Mouse (Mus musculus): Measurements from ENCODE around the gene Selenbp1. TPM values are rescaled to one million over a fixed set of nuclear protein-coding genes. Genes with fewer than 3 reads are reported as not detected.
"Not testable (repeated sequence)": the region's sequence is repeated elsewhere in the genome, so short reads cannot be mapped to it uniquely, and the experiment has no call there.

Gene Selenbp1
- 10 to 100 TPM; 53.7 to 58.5 TPM for total RNA-seq (2021)

GRCm38 (mm10) chr3:94932809-94933564 is at the start of gene Selenbp1:
Selenbp1 (plus strand) TSS chr3:94933056.
- DNase-seq = peak; percentile 94 to 95
- intact Hi-C loops (cut with DNase I) = no loop called here

GRCm38 (mm10) chr3:94886316-94887224 is 46.3 kb upstream of the Selenbp1 start, which contains the start of gene Psmb4:
Psmb4 (minus strand) TSS chr3:94886961.
- DNase-seq = peak; percentile 91 to 94
- intact Hi-C loops (cut with DNase I) = loop anchor here (5.0 kb wide), 1 partner anchor 111 kb away; no protein-coding TSS in a partner anchor

- DNase-seq = peak; percentile 42 to 61
- intact Hi-C loops (cut with DNase I) = loop anchor here (2.0 to 5.0 kb wide), 2 partner anchors 14 to 109 kb away; no protein-coding TSS in a partner anchor
These were observed 44.3 kb upstream of the Selenbp1 start for GRCm38 (mm10) chr3:94888595-94888994.

GRCm38 (mm10) chr3:94894076-94894475 is 38.8 kb upstream of the Selenbp1 start:
- intact Hi-C loops (cut with DNase I) = no loop called here
- no peak for DNase-seq

DNA sequence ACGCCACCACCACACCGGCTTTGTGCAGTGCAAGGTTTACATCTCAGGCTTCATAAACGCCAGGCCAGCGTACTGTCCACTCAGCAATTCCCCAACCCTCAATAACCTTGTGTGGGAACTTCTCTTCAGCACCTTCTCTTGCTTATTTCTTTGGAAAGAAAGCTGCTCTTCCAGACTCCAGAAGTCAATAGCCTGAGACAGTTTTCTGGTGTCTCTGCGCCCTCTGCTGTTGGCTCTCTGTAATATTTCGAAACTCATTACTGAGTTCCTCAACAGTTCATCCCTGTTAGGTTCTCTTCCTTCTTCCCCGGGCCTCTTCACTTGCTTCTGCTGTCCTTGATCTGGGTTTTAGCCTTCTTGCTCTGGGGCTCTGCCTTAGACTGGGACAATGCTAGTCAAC is 30.1 kb upstream of the Selenbp1 start:
- peak; percentile 65 to 76 for DNase-seq
- intact Hi-C loops (cut with DNase I) = loop anchor here (1.0 to 10.0 kb wide), 4 partner anchors 14 to 445 kb away; no protein-coding TSS in a partner anchor

DNA sequence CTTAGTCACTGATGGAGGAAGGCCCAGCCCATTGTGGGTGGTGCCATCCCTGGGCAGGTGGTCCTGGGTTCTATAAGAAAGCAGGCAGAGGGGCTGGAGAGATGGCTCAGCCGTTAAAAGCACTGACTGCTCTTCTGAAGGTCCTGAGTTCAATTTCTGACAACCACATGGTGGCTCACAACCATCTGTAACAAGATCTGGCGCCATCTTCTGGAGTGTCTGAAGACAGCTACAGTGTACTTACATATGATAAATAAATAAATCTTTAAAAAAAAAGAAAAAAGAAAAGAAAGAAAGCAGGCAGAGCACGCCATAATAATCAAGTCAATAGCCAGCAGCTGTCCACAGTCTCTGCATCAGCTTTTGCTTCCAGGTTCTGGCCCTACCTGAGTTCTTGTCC is 28.1 kb upstream of the Selenbp1 start:
- DNase-seq = not testable (repeated sequence)
- intact Hi-C loops (cut with DNase I) = loop anchor here (5.0 to 10.0 kb wide), 2 partner anchors 290 to 447 kb away; no protein-coding TSS in a partner anchor

DNA sequence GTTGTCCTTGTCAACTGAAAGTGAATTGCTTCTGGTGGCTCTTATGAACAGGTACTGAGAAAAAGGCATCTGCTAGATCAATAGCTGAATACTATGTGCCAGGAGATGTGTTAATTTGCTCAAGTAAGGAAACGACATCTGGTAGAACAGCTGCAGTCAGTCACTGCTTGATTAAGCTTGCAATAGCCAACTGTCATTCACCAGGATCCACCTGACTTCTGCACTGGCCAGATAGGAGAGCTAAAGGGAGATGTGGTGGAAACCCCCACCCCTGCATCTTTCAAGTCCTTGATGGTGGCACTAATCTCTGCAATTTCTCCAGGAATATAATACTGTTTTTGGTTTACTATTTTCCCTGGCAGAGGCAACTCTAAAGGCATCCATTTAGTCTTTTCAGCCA is 26.4 kb upstream of the Selenbp1 start:
- no peak for DNase-seq
- intact Hi-C loops (cut with DNase I) = loop anchor here (10.0 kb wide), 1 partner anchor 292 kb away; no protein-coding TSS in a partner anchor

DNA sequence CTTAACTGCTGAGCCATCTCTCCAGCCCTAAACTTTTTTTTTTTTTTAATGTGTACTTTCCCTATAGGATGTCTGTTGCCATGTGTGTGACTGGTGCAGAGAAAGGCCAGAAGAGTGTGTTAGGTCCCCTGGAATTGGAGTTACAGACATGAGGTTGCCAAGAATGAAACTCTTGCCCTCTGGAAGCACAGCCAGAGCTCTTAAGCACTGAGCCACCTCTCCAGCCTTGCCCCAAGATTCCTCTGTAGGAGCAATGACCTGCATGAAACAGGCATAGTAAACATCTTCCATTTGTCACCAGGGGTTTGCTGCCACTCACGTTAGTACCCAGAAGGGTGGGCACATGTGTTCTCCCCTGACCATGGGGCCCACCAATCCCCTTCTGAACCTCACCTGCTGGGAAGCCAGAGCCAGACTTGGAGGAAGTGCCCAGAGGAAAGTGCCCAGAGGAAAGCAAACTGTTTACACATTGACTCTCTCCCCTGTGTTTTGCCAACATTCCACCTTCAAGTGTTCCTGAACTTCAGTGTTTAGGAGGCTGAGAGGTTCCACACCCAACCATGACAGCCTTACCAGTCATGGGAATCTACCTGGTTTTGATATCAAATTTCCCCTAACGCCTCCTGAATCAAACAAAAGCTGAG is 21.7 kb upstream of the Selenbp1 start:
- intact Hi-C loops (cut with DNase I) = no loop called here

GRCm38 (mm10) chr3:94913801-94914200 is 19.1 kb upstream of the Selenbp1 start:
- intact Hi-C loops (cut with DNase I) = no loop called here
- no peak for DNase-seq

More for the DNA sequence above, 21.7 kb upstream of the Selenbp1 start:
- DNase-seq = no peak

DNA sequence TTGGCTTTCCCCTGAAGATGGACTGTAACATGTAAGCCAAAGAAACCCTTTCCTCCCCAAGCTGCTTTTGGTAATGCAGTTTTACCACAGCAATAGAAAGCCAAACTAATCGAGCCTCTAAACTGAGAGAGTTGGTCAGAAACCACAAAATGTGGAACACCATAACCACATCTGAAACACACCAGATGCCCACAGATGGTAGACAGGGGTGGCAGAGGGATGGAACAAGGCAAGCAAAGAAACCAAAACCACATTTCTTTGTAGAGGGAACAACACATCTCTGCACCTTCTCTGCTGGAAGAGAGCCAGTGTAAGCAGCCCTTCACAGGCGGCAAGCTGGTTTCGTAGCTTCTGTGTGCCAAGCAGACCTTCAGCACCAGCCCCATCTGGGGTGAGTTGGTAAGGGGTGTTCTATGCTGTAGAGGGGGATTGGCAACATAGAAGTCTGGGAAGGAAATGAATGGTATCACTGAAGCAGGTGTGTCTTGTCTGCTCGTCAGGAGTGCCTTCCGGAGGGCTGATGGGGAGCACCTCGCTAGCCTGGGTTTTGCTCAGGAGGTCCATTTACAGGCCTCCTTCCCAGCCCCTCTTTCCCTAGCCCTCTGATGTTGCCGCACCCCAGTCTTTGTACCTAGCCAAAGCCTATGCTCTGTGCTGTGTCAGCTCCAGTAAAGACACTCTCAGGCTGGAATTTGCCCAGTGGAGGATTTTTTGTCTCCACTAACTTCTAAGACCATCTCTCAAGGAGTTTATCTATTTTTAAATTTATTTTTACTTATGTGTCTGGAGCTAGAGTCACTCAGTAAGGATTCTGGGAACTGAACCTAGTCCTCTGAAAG is 16.7 kb upstream of the Selenbp1 start:
- DNase-seq = no peak
- intact Hi-C loops (cut with DNase I) = no loop called here

- intact Hi-C loops (cut with DNase I) = no loop called here
- no peak for DNase-seq
These were observed 15.0 kb upstream of the Selenbp1 start for GRCm38 (mm10) chr3:94917816-94918361.

DNA sequence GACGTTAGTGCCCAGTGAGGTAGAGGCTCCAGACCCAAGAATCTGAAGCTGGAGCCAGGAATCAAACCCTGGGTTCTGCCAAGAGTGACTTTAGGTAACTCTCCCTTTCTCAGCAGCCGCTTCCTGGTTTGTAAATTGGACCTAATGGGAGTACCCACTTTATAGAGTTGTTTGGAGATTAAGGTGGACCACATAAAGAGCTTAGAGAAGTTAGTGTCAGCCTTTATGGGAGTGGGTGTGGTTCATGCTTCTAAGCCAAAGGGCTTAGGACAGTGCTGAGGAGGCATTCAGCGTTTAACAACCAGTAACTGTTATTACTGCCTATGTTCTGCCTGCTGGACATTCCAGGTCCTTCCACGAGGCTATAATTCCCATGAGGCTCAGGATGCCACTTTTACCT is 14.0 kb upstream of the Selenbp1 start:
- intact Hi-C loops (cut with DNase I) = no loop called here
- DNase-seq = no peak

GRCm38 (mm10) chr3:94921104-94921503 is 11.8 kb upstream of the Selenbp1 start:
- peak; percentile 35 to 44 for DNase-seq
- intact Hi-C loops (cut with DNase I) = no loop called here

- intact Hi-C loops (cut with DNase I) = no loop called here
- no peak for DNase-seq
These were observed 10.5 kb upstream of the Selenbp1 start for GRCm38 (mm10) chr3:94922333-94922732.

GRCm38 (mm10) chr3:94924688-94925087 is 8.2 kb upstream of the Selenbp1 start:
- intact Hi-C loops (cut with DNase I) = no loop called here
- no peak for DNase-seq

DNA sequence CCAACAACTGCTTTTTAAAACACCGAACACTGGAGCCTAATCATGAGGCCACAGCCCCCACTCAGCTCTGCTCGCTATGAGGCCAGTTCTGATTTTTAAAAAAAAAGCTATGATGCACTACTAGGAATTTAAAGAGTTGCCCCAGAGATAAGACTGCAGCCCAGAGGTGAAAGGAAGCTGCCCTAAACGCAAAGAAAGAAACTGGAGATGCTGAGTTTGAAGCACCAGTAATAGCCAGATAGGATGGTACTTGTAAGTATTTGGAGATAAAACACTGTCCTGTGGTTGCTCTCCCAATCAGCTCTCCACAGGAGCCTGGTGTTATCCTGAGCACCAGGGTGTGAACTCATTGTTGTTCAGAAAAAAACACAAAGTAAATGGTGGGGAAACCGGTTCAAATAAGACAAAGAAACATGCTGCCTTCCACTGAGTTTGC is 6.5 kb upstream of the Selenbp1 start:
- DNase-seq; intact Hi-C loops (cut with DNase I): not testable (repeated sequence)

GRCm38 (mm10) chr3:94928979-94929378 is 3.9 kb upstream of the Selenbp1 start:
- intact Hi-C loops (cut with DNase I); DNase-seq: not testable (repeated sequence)

- peak; percentile 38 to 57 for DNase-seq
- intact Hi-C loops (cut with DNase I) = not testable (repeated sequence)
These were observed 2.2 kb upstream of the Selenbp1 start for GRCm38 (mm10) chr3:94930386-94931266.
